Mouse (Mus musculus) c-Kit-positive CD71-positive TER-119-positive erythroid progenitor cells, embryonic 14.5 days (primary cell): Measurements from ENCODE around the gene Pth2.
"Not testable (repeated sequence)": the region's sequence is repeated elsewhere in the genome, so short reads cannot be mapped to it uniquely, and the experiment has no call there.

Experiments used
- DNase-seq: peaks from one replicate; pipeline ENCODE4 v3.0.0-alpha.2; 2013; ENCODE audit warnings: low spot score

The Pth2 gene

DNA sequence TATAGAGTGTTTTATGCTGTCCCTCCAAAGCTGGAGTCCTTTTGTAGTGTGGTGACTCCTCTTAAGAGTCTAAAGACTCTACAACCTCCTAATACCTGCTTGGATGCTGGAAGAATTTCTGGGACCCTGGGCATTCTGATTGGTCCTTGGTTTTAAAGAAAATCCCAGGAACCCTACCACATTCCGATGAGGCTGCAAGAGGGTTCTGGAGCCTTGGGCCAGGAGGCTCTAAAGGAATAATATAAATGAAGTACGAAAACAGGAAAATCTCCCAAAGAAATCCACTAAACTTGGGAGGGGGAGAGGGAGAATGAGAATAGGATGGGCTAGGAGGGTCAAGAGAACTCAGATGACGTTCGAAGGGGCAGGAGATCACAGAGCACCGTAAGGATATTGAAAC lies 27.2 kb upstream of the Pth2 start:
- DNase-seq = no peak

DNA sequence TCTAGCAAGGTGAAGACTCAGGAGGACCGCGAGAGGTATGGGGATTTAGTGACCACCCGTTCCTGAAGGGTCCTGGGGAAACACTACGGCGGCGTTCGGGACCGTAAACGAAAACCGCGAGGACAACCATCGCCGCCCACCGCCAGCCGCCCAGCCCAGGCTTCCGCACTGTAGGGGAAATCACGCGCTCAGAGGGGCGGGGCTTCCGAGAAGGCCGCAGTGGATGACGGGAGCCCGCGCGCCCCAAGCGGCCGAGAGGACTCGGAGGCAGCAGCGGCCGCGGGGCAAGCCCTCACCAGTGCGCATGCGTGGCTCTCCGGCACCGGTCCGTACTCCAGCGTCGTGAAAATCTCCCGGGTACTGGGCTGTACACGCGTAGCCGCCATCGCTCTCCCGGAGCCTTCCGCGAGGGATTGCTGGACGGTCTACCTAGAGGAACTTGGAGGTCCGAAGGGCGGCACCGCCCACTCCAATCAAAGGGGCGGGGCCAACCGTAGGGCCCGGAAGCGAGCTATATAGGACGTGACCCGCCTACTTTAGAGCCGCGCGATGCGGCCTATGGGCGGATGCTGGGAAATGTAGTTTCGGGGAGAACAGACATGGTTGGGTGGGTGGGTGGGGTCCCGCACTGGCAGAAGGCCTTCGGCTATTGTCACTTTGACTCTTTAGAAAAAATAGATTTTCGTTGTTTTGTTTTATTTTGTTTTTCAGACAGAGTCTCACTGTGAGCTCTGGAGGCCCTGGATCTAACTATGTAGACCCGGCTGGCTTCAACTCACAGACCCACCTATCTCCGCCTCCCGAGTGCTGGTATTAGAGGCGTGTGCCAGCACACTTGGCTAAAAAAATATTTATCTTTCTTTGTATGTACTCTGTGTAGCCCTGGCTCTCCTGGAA lies 26.5 kb upstream of the Pth2 start, which contains the start of the genes Pih1d1 and Aldh16a1:
Gene Pih1d1 (plus strand): TSS at position 208 of the 897 bp plus-strand sequence.
Gene Aldh16a1 (minus strand): TSS at position 489 of the 897 bp plus-strand sequence.
- DNase-seq = peak; percentile 97

DNA sequence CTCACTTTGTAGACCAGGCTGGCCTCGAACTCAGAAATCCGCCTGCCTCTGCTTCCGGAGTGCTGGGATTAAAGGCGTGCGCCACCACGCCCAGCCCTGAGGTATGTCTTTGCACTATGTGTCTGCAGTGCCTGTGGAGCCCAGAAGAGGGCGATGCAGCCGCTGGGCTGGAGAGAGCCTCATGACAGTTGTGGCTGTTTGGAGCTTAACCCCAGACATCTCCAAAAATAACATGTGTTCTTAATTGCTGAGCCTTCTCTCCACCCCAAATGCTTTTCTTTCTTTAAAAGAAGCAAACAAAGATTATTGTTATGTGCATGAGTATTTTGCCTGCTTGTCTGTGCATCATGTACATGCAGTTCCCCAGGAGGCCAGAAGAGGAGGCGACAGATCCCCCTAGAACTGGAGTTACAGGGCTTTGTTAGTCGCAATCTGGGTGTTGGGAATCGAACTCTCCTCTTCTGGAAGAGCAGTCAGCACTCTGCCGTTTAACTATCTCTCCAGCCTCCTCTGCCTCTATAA lies 25.7 kb upstream of the Pth2 start:
- DNase-seq = peak; percentile 60

DNA sequence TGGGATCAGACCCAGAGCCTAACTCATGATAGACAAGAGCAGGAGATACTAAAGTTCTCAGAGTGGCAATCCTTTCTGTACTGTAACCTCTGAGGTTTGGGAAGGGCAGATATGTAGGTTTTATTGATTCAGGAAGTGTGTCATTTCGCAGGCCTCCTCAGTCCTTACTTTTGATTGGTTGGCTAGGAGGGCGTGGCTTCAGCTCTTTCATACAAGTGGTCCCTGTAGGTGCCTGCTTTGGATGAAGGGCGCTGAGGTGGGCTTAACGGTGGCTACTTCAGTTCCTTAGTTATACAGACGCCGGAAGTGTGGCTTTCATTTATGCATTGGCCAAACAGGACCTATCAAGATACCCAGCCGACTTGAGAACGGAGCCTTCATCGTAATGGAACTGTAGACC lies 25.2 kb upstream of the Pth2 start:
- DNase-seq = no peak

DNA sequence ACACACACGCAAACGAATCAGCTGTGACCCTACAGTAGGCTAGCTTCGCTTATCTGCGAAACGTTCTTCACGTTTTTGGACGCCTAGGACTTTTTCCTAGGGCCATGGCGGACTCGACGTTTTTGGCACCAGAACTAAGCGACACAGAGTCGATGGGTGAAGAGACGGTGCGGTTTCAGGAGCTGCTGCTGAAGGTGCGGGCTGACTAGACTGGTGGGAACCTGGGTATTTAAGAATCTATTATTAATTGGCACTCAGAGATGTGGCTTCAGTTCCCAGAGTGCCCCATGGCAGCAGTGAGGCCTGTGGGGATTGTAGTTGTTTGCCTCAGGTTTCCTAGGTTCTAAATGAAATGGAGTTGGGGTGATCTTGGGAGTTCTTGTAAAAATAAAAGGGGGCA lies 24.6 kb upstream of the Pth2 start:
- no peak for DNase-seq

DNA sequence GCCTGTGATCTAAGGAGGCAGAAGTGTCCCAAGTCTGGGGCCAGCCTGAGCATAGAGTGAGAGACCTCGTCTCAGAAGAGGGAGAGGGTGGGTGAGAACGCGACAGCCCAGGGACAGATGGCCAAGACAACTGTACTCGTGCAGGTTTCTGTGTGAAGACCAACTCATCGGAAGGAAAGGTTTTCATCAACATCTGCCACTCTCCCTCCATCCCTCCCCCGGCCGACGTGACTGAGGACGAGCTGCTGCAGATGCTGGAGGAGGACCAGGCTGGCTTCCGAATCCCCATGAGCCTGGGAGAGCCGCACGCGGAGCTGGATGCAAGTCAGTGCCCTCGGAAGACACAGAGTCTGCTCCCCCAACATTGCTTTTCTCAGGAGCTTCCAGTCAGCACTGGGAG lies 23.3 kb upstream of the Pth2 start:
- DNase-seq = no peak

DNA sequence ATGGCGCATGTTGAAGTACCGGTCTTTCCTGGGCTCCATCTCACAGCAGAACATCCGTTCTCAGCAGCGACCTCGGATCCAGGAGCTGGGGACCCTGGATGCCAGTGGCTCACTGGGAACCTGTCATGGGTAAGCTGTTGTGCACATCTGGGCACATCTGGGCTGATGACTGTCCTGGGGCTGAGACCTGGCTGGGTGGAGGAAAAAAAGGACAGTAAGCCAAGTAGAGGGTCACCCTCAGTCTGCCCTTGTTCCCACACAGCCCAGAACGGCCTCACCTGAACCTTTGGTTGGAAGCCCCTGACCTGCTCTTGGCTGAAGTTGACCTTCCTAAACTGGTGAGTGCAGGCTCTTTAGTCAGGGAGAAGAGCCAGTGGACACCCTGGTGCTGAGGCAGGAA lies 21.8 kb upstream of the Pth2 start:
- no peak for DNase-seq

DNA sequence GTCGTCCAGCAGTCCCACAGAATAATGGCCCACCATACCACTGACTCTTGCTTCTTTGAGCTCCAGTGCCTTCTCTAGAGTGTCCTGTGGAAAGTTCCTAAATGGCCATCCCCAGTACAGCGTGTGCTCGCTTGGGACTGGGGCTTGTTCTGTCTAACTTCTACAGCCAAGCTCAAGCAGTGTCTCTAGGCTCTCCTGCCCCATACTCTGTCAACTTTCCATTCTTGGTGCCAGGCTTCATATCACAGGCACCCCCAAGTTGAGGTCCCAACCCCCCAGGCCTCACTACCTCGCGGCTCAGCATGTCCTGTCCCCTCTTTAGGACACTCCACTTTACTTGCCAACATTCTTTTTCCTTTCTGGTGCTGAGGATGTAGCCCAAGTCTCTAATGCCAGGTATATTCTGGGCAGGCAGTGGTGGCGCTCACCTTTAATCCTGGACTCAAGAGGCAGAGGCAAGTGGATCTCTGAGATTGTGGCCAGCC lies 20.4 kb upstream of the Pth2 start:
- no peak for DNase-seq

DNA sequence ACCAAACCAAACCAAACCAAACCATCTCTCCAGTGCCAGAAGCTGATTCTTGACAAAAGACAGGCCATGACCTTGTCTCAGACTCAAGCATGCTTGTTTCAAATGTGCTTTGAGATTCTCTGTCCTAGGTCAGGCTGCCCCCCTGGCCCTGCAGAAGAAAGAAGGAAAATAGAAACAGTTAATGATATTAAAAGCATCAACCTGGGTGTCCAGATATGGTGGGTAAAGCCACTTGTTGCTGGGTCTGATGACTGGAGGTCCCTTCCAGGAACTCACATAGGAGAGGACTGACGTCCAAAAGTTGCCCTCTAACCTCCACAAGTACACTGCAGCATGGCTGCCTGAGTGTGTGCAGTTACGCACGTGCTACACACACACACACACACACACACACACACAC lies 19.9 kb upstream of the Pth2 start:
- no peak for DNase-seq

DNA sequence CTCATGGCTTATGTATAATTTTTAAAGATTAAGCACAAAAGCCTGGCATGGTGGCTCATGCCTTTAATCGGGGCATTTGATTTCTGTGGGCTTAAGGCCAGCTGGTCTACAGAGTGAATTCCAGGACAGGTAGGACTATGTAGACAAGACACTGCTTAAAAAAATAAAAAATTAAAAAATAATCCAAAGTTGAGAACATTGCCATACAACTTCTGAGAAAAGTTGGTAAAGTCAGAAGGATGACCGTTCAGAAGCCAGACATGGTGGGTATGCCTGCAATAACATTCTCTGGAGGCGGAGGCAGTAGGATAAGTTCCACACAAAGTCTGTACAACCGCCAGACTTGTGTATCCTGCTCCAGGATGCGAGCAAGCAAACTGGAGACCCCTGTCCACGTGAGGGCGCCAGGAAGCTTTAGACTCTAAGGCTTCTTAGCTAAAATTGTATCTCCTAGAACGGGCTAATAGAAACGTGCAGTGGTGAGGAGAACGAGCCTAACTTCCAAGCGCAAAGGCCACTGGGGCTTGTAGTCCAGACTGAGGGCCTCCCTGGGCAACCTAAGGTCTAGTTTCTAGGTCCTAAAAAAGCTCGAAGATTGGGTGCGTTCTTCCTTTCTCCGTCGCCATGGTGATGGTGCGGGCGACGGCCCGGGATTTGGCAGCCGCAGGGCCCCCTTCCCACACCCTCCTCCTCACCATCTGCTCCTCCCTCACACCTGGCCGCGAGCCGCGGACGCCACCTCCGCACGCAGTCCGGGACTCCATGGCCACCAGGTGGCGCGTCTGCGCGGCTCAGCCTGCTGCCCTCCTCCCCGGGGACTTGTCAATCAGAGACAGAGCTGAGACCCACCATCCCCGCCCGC lies 19.0 kb upstream of the Pth2 start:
- peak; percentile 67 for DNase-seq

DNA sequence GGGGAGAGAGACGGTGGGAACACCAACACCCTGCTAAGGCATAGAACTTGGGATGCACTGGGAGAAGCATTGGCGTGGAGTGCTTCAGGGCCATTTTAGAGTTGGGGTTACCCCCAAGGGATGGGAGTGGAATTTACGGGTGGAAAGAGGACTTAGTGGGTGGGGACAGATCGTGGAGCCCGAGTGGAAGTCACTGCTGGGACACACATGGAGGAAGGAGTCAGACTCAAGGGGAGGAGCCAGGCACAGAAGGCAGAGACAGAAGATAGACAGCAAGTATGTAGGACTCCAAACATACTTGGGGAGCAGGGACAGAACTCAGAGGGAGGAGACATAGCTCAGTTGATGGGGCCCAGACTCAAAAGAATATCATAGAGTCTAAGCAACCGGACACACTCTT lies 18.2 kb upstream of the Pth2 start:
- no peak for DNase-seq

DNA sequence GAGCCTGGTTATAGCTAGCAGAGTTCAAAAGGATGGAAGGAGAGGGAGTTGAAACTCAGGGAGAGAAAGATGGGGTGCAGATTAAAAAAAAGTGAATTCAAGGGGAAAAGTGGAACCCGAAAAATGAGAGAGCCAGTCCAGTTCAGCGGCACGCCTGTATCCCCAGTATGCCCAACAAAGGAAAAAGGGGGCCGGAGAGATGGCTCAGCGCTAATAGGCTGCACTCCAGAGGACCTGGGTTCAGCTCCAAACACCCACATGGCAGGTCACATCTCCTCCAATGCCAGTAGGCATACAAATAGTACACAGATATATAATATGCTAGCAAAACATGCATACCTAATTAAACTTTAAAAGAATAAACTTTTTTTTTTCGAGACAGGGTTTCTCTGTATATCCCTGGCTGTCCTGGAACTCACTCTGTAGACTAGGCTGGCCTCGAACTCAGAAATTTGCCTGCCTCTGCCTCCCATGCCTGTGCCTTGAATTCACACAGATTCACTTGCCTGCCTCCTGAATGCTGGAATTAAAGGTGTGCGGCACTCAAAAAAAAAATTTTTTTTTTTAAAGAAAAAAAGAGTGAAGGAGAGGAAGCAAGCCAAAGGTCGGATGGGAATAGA lies 17.7 kb upstream of the Pth2 start:
- DNase-seq = no peak

DNA sequence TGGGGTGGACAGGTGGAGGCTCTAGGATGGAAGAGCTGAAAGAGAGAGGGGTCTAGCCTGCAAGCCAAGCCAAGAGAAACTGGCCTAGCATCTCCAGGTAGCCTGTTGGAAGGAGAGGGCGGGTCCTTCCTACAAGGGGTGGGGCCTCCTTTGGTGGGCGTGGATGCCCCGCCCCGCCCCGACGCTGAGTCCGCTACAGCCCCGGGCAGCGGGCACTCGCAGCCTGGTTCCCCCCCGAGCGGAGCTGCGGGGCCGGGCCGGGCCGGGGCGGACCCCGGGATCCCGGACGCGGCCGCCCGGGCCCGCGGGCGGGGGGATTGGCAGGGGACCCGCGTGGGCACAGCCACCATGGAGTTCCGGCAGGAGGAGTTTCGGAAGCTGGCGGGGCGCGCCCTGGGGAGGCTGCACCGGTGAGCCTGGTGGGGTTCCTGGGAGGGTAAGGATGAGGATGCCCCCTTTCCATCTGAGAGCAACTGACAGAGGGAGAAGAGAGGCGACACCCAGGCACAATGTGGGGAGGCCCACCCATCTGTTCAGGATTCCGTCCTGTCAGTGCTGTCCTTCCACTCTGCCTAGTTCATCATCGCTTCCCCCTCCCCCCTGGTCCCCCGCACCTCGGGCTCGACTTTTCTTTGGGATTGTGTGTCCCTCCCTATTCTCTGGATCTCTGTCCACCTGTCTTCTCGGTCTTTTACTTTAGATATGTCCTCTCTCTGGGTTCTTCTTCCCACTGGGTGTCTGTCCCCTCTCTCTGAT lies 16.9 kb upstream of the Pth2 start, which contains the start of gene Slc17a7:
Gene Slc17a7 (plus strand): TSS at position 215 of the 756 bp plus-strand sequence.
- no peak for DNase-seq

DNA sequence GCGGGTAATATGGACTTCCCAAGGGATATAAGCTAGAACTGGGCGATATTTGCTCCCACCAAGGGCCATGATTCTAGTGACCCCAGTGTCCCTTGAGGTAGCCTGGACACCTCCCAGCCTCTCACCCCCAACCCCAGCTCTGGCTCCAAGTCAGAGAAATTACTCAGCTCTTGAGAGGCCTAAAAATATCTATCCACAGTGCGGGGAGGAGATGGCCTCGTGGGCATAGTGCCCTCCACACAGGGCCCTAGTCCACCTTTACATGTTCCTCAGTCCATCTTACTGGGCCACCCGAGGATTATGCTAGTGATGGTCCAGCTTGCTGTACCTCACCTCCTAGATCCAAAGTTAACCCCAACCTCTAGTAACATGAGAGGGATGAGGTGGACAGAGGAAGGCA lies 16.0 kb upstream of the Pth2 start:
- no peak for DNase-seq

DNA sequence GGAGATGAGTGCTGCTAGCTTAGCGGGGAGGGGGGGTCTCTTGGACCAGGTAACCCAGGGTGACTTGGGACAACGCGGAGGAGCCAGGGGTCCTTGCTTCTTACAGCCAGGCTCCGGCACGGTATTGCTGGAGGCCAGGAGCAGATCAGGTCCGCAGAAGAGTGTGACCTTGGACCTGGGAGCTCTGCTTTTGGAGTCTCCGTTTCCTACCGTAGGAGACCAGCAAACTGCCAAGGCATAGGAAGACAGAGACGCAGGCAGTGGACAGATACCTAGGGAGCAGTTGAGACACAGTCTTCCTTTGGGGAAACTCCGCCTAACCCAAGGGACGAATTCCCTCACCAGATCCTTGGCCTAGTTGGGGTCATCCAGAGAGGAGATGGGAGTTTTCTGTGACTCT lies 15.1 kb upstream of the Pth2 start:
- no peak for DNase-seq

DNA sequence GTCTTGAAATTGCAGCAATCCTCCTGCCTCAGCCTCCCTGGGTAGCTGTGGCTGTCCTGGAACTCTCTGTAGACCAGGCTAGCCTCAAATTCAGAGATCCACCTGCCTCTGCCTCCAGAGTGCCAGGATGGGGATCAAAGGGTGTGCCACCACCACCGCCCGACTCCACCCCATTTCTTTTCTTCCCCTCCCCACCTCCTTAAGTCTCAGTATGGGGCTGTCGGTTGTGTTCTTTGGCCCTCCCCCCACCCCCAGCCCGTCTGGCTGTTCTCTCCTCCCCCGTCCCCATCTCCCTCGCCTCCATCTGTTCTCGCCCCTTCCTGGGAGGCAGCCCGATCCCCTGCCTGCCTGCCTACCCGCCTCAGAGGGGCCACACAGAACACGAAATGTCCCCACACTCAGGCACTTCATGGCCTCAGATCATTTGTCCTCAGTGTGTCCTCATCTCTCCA lies 13.8 kb upstream of the Pth2 start:
- no peak for DNase-seq

DNA sequence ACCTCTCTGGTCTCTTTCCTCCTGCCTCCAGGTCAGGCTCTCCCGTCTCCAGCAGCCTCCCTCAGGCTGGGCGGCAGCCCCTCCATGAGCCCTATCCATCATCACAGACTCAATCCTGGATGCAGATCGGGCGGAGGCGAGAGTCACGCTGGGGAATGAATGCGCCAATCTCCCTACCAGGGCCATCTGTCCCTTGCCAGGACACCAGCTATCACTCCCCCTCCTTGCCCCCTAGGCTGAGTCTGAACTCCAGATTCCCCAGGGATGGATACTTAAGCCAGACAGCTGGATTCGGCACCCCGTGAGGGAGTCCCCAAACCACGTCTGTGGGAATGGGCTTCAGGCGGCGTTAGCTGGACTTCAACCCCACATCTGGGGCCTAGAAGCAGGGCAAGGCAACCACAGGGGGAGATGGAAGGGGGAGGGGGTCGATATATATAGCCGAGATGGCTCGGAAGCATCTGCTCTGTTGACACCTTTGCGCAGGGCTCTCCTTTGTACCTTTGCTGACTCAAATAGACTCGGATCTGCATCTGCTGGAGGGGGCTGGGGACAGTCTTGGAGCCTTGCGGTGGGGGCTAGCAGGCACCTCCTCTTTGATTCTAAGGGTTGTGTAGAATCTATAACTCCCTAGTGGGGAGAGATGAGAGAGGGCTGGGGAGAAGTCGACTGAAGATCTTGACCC lies 12.9 kb upstream of the Pth2 start:
- no peak for DNase-seq

DNA sequence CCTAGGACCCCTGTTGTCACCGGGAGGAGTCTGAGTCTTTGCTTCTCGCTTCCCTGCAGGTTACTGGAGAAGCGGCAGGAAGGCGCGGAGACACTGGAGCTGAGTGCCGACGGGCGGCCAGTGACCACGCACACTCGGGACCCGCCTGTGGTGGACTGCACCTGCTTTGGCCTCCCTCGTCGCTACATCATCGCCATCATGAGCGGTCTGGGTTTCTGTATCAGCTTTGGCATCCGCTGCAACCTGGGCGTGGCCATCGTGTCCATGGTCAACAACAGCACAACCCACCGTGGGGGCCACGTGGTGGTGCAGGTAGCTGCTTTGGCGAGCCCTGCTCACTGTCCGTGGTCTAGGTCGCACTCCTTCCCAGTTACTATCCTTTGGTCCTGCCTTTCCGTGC lies 12.1 kb upstream of the Pth2 start:
- DNase-seq = no peak

DNA sequence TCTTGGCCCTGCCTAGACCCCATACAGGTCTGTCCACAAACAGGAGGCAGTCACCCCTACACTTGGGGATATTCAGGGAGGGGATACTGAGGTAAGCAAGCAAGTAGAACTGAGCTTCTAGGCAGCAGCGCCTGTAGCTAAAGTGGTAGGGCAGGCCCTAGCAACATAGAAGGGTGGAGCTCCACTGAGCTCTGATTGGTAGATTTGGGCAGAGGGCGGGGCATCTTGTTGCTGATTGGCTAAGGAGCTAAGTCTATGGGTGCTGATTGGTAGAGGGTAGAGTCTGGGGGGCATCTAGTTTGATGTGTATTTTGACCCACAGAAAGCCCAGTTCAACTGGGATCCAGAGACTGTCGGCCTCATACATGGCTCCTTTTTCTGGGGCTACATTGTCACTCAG lies 11.3 kb upstream of the Pth2 start:
- DNase-seq = no peak

DNA sequence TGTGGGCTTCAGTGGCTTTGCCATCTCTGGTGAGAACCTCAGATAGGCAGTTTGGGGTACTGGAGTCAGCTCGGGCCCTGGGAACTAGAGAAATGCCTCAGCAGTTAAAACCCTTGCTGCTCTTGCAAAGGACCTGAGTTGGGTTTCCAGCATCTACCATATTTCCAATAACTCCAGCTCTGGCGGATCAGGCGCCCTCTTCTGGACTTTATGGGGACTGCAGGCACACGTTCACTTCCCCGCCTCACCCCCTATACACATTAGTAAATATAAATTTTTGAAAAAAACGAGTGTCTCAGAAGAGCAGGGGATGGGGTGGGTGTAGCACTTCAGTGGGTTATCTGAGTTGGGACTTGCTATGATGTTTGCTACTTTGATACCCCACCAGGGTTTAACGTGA lies 7.8 kb upstream of the Pth2 start:
- DNase-seq = peak; percentile 49

DNA sequence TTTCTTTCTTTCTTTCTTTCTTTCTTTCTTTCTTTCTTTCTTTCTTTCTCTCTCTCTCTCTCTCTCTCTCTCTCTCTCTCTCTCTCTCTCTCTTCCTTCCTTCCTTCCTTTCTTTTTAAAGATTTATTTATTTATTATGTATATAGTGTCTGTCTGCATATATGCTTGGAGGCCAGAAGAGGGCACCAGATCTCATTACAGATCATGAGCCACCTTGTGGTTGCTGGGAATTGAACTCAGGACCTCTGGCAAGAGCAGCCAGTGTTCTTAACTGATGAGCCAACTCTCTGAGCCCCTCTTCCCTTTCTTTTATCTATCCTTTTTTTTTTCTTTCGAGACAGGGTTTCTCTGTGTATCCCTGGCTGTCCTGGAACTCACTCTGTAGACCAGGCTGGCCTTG lies 7.0 kb upstream of the Pth2 start:
- DNase-seq = not testable (repeated sequence)
